ENCODE assay signal across 29 mouse cellular contexts in genomic region chr14:86184663-86185381, GRCm38 (mm10).
DNase-seq lines count a peak whose midpoint lies in the region; ATAC-seq lines count a peak whose summit lies in the region.
"Had no signal": no experiment of that assay in that cellular context is flagged by ENCODE, and none has a peak within 500 bp of the region (broad histone marks: within the 10 kb centered on the region; RNA-seq: fewer than 3 reads in every experiment).

No protein-coding gene starts in this region.

- no peak overlapping the region for H3K9ac ChIP-seq in kidney, embryonic 16.5 days (replicated peaks; ENCODE audit: low read length)
- no peak overlapping the region for H3K9ac ChIP-seq in lung, embryonic 16.5 days (ENCODE audit: low read length)
- H3K9ac ChIP-seq in hindbrain, embryonic 11.5 days (ENCODE audit: low read depth, low read length), result no peak overlapping the region
- H3K9ac ChIP-seq: embryonic facial prominence, embryonic 15.5 days; forebrain, embryonic 13.5 days; heart, embryonic 12.5 days; hindbrain, embryonic 15.5 days; limb, embryonic 13.5 days; neural tube, embryonic 12.5 days; stomach, embryonic 15.5 days had no signal

- no peaks in the 10 kb centered on the region for H3K36me3 ChIP-seq in kidney, embryonic 16.5 days (ENCODE audit: insufficient read depth, low read length)
- no peaks in the 10 kb centered on the region for H3K36me3 ChIP-seq in lung, embryonic 16.5 days (ENCODE audit: control insufficient read depth, insufficient read depth, low read length)
- H3K36me3 ChIP-seq in hindbrain, embryonic 11.5 days (ENCODE audit: control insufficient read depth, insufficient read depth, low read length), result no peaks in the 10 kb centered on the region
- H3K36me3 ChIP-seq: embryonic facial prominence, embryonic 10.5 days; embryonic facial prominence, embryonic 15.5 days; heart, embryonic 12.5 days; hindbrain, embryonic 15.5 days; limb, embryonic 13.5 days; midbrain, embryonic 10.5 days; neural tube, embryonic 12.5 days; stomach, embryonic 15.5 days had no signal

- 0 out of 2 replicates have a peak, but pooled peaks cover 9% of the 10 kb centered on the region for H3K4me1 ChIP-seq in kidney, embryonic 16.5 days (ENCODE audit: insufficient read depth, low read length)
- H3K4me1 ChIP-seq in lung, embryonic 16.5 days (replicated peaks; ENCODE audit: control insufficient read depth, insufficient read depth, low read length), result peaks cover 3% of the 10 kb centered on the region; the same call in 1 of the 2 replicates
- H3K4me1 ChIP-seq in hindbrain, embryonic 11.5 days (replicated peaks; ENCODE audit: control insufficient read depth, insufficient read depth, low read length), result no peaks in the 10 kb centered on the region
- H3K4me1 ChIP-seq: embryonic facial prominence, embryonic 10.5 days; embryonic facial prominence, embryonic 15.5 days; forebrain, embryonic 13.5 days; hindbrain, embryonic 15.5 days; limb, embryonic 13.5 days; midbrain, embryonic 10.5 days; neural tube, embryonic 12.5 days; stomach, embryonic 15.5 days had no signal

- ATAC-seq in kidney, embryonic 16.5 days (ENCODE audit: low FRiP score, low TSS enrichment), result peak; percentile 78; the same call in 1 of the 2 replicates
- 0 out of 2 replicates have a peak, but pooled peaks have one; percentile 36 for ATAC-seq in lung, embryonic 16.5 days (ENCODE audit: low read depth)
- ATAC-seq in hindbrain, embryonic 11.5 days (ENCODE audit: low FRiP score), result no peak
- ATAC-seq in megakaryocyte-erythroid progenitor cell, adult 5-6 weeks (replicated peaks; ENCODE audit: low FRiP score, low TSS enrichment, poor library complexity, severe bottlenecking), result no peak
- ATAC-seq: activated CD4-positive, CD25-positive, alpha-beta regulatory T cell, adult 4 months; forebrain, embryonic 13.5 days; inflammation-experienced regulatory T-cells, adult 6 months had no signal

- peak; percentile 40 for DNase-seq in heart, adult 11 months
- no peak for DNase-seq in heart, postnatal 4 days
- no peak for DNase-seq in kidney, postnatal 36 days
- DNase-seq in lung, postnatal 36 days, result peak; percentile 59
- no peak for DNase-seq in hindbrain, embryonic 11.5 days (ENCODE audit: low spot score)
- DNase-seq: adrenal gland, adult 2 months; adrenal gland, postnatal 36 days; cerebellum, adult 2 months; cerebellum, postnatal 14 days; gastrocnemius, postnatal 25 days; heart, adult 2 months had no signal

- no peaks in the 10 kb centered on the region for H3K9me3 ChIP-seq in kidney, embryonic 16.5 days (ENCODE audit: low read length)
- no peaks in the 10 kb centered on the region for H3K9me3 ChIP-seq in lung, embryonic 16.5 days (ENCODE audit: control insufficient read depth, low read length)
- H3K9me3 ChIP-seq in hindbrain, embryonic 11.5 days (ENCODE audit: control insufficient read depth, low read length), result no peaks in the 10 kb centered on the region
- H3K9me3 ChIP-seq: embryonic facial prominence, embryonic 10.5 days; embryonic facial prominence, embryonic 15.5 days; forebrain, embryonic 13.5 days; heart, embryonic 12.5 days; hindbrain, embryonic 15.5 days; limb, embryonic 13.5 days; midbrain, embryonic 10.5 days; neural tube, embryonic 12.5 days; stomach, embryonic 15.5 days had no signal

- H3K4me2 ChIP-seq in kidney, embryonic 16.5 days (replicated peaks; ENCODE audit: low read depth, low read length), result no peak overlapping the region
- no peak overlapping the region for H3K4me2 ChIP-seq in lung, embryonic 16.5 days (ENCODE audit: low read depth, low read length)
- H3K4me2 ChIP-seq in hindbrain, embryonic 11.5 days (replicated peaks; ENCODE audit: low read depth, low read length), result no peak overlapping the region
- H3K4me2 ChIP-seq: embryonic facial prominence, embryonic 15.5 days; forebrain, embryonic 13.5 days; heart, embryonic 12.5 days; hindbrain, embryonic 15.5 days; limb, embryonic 13.5 days; liver, embryonic 11.5 days; neural tube, embryonic 12.5 days; stomach, embryonic 15.5 days had no signal

- 57% methylated on average over 4 of the region's 4 CpGs for WGBS in kidney, embryonic 16.5 days
- 65% methylated on average over 4 of the region's 4 CpGs for WGBS in lung, embryonic 16.5 days
- 82% methylated on average over 4 of the region's 4 CpGs for WGBS in hindbrain, embryonic 11.5 days

- H3K27me3 ChIP-seq in kidney, embryonic 16.5 days (ENCODE audit: insufficient read depth, low read length), result no peaks in the 10 kb centered on the region
- H3K27me3 ChIP-seq in lung, embryonic 16.5 days (ENCODE audit: control insufficient read depth, insufficient read depth, low read depth, low read length), result no peaks in the 10 kb centered on the region
- H3K27me3 ChIP-seq in hindbrain, embryonic 11.5 days (ENCODE audit: control insufficient read depth, insufficient read depth, low read length), result no peaks in the 10 kb centered on the region
- H3K27me3 ChIP-seq: CH12.LX; embryonic facial prominence, embryonic 15.5 days; forebrain, embryonic 13.5 days; heart, embryonic 12.5 days; hindbrain, embryonic 15.5 days; limb, embryonic 13.5 days; neural tube, embryonic 12.5 days; stomach, embryonic 15.5 days had no signal

- peak overlapping the region; percentile 25; the same call in 1 of the 2 replicates for H3K27ac ChIP-seq in kidney, embryonic 16.5 days (ENCODE audit: low read length)
- H3K27ac ChIP-seq in lung, embryonic 16.5 days (ENCODE audit: low read length), result peak overlapping the region; percentile 2; the same call in 1 of the 2 replicates
- H3K27ac ChIP-seq in hindbrain, embryonic 11.5 days (ENCODE audit: low read depth, low read length), result no peak overlapping the region
- H3K27ac ChIP-seq: embryonic facial prominence, embryonic 10.5 days; embryonic facial prominence, embryonic 15.5 days; forebrain, embryonic 13.5 days; heart, adult 2 months; hindbrain, embryonic 15.5 days; limb, embryonic 13.5 days; macrophage; midbrain, embryonic 10.5 days; neural tube, embryonic 12.5 days; stomach, embryonic 15.5 days had no signal

- no peak overlapping the region for H3K4me3 ChIP-seq in kidney, embryonic 16.5 days (ENCODE audit: low read length)
- no peak overlapping the region for H3K4me3 ChIP-seq in lung, embryonic 16.5 days (ENCODE audit: low read length)
- H3K4me3 ChIP-seq in hindbrain, embryonic 11.5 days (ENCODE audit: low read depth, low read length), result no peak overlapping the region
- H3K4me3 ChIP-seq: embryonic facial prominence, embryonic 10.5 days; embryonic facial prominence, embryonic 15.5 days; forebrain, embryonic 13.5 days; heart, adult 2 months; heart, embryonic 12.5 days; hindbrain, embryonic 15.5 days; limb, embryonic 13.5 days; midbrain, embryonic 10.5 days; myocyte; neural tube, embryonic 12.5 days; stomach, embryonic 15.5 days had no signal

Comparison
In these comparisons a context has a peak if more than half of its experiments do, and no peak if none do; other contexts are left out.
1. DNase-seq: peak in heart, adult 11 months (single experiment) and lung, postnatal 36 days (single experiment); none in heart, postnatal 4 days (single experiment), kidney, postnatal 36 days (0 of 2) and hindbrain, embryonic 11.5 days (single experiment).
2. ATAC-seq: peak in kidney, embryonic 16.5 days (single experiment) and lung, embryonic 16.5 days (single experiment); none in hindbrain, embryonic 11.5 days (single experiment) and megakaryocyte-erythroid progenitor cell, adult 5-6 weeks (single experiment).